Mouse (Mus musculus) C2C12 (cell line): ENCODE data around the gene Smad1. TPM values are rescaled to one million over a fixed set of nuclear protein-coding genes. Genes with fewer than 3 reads are reported as not detected.

Source experiments
- H3K27me3 ChIP-seq: one replicate; pipeline ENCODE4 v1.6.1; 2011; ENCODE audit not compliant: control insufficient read depth, insufficient read depth, insufficient read length
- H3K36me3 ChIP-seq: one replicate; pipeline ENCODE4 v1.6.1; 2011; ENCODE audit not compliant: control insufficient read depth, insufficient read depth
- H3K4me3 ChIP-seq: one replicate; pipeline ENCODE4 v1.5.1; 2011; ENCODE audit warnings: mild to moderate bottlenecking, control low read depth; ENCODE audit not compliant: poor library complexity, insufficient read depth, severe bottlenecking
- H3K79me2 ChIP-seq: one replicate; pipeline ENCODE4 v1.6.1; 2011; ENCODE audit not compliant: control insufficient read depth, insufficient read depth
- H3K79me3 ChIP-seq: one replicate; pipeline ENCODE4 v1.6.1; 2011; ENCODE audit warnings: low read depth, control low read depth
- H3ac ChIP-seq: one replicate; pipeline ENCODE3; 2011; ENCODE audit warnings: low read depth; ENCODE audit not compliant: control insufficient read depth, insufficient read length
- CEBPB ChIP-seq: IDR thresholded peaks from one replicate; pipeline ENCODE4 v1.6.1; 2011; ENCODE audit warnings: low read depth, mild to moderate bottlenecking, control low read depth, moderate library complexity
- CTCF ChIP-seq: IDR thresholded peaks from one replicate; pipeline ENCODE4 v1.5.1; 2011; ENCODE audit not compliant: control insufficient read depth, insufficient read depth, insufficient read length
- FOSL1 ChIP-seq: IDR thresholded peaks from one replicate; pipeline ENCODE4 v1.8.0; 2011; ENCODE audit warnings: mild to moderate bottlenecking, low read length; ENCODE audit not compliant: poor library complexity, insufficient read depth, severe bottlenecking
- MAX ChIP-seq: IDR thresholded peaks from one replicate; pipeline ENCODE4 v1.6.1; 2011; ENCODE audit warnings: mild to moderate bottlenecking, control low read depth
- MYOD1 ChIP-seq: IDR thresholded peaks from one replicate; pipeline ENCODE4 v1.6.1; 2011; ENCODE audit warnings: low read depth; ENCODE audit not compliant: control insufficient read depth, insufficient read length
- MYOG ChIP-seq: IDR thresholded peaks from one replicate; pipeline ENCODE4 v1.6.1; 2011; ENCODE audit not compliant: control insufficient read depth, insufficient read length; ENCODE audit errors: extremely low read depth
- USF1 ChIP-seq: IDR thresholded peaks from one replicate; pipeline ENCODE4 v1.6.1; 2011; ENCODE audit warnings: low read depth, mild to moderate bottlenecking, control low read depth, moderate library complexity
- polyA plus RNA-seq: library from polyadenylated mRNA; unstranded; fragments of >200 nt; fragmentation: generic; extraction: Trizol; gene quantifications from one replicate; pipeline ENCODE4 v1.2.1, GENCODE M21; 2012; ENCODE audit warnings: missing spikeins

Smad1 gene
- polyA plus RNA-seq, 1 experiment: 11.2 TPM

DNA sequence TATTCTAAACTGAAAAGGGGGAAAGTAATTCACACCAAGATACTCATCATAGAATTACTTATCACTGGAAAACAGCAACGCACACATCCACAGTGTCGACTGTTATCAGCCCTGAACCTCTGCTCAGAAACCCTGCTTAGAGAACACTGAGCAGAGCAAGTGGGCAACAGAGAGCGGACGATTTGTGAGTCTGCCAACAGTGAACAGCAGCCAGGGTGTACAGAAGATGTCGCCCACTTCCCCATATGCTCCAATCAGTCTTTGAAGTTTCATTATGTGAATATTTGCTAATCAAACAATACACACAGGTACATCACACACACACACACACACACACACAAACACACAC is 23.6 kb downstream of the Smad1 start:
- H3K79me3 ChIP-seq: peaks cover 28% of the 10 kb centered on the region

DNA sequence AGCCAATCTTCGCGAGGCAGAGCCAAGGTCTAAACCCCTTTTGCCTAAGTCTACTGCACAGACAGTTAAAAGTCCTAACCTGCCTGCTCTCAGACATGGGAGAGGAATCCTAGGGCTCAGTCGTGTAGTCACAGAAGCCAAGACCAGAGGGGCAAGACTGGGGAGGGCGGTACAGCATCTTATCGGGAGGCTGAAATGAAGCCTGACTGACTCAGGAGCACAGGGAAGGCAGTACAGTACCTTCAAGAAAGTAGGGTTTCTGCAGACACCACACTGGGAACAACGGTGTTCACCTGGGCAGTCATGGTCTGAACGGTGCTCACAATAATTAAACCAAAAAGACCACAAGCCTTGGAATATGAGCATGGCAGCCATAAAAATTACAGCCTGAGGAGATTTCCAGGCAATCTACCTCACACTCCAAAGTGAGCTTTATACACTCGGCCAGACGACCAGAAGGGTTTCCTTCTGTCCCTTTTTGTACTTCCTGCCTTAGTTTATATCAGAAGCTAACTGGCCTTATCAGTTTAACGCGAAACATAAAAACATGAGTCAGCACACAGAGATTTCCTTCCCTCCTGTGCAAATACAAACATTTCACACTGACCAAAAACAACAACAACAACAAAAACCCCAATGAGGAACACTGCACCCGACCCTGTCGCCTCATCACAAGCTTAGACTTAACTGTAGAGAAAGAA is 24.1 kb downstream of the Smad1 start:
- H3K79me2 ChIP-seq: peaks cover 73% of the 10 kb centered on the region
- peaks cover 25% of the 10 kb centered on the region for H3K79me3 ChIP-seq
- H3K4me3 ChIP-seq: no peak overlapping the region
- H3K27me3 ChIP-seq: no peaks in the 10 kb centered on the region
- H3ac ChIP-seq: no peak overlapping the region
- peaks cover 24% of the 10 kb centered on the region for H3K36me3 ChIP-seq
- TF ChIP-seq MYOG (no peak), MYOD1 (no peak), CEBPB (no peak), MAX (no peak), CTCF (no peak), USF1 (no peak), FOSL1 (no peak)

More for the DNA sequence above, 23.6 kb downstream of the Smad1 start:
- H3K36me3 ChIP-seq: peaks cover 19% of the 10 kb centered on the region
- H3K79me2 ChIP-seq: peaks cover 78% of the 10 kb centered on the region
- H3K27me3 ChIP-seq: no peaks in the 10 kb centered on the region
- no peak overlapping the region for H3K4me3 ChIP-seq
- TF ChIP-seq USF1: no peak
- no peak for TF ChIP-seq CTCF
- no peak for TF ChIP-seq FOSL1
- TF ChIP-seq MYOG: no peak
- no peak for TF ChIP-seq MAX
- TF ChIP-seq MYOD1: no peak
- TF ChIP-seq CEBPB: no peak
- H3ac ChIP-seq: no peak overlapping the region

DNA sequence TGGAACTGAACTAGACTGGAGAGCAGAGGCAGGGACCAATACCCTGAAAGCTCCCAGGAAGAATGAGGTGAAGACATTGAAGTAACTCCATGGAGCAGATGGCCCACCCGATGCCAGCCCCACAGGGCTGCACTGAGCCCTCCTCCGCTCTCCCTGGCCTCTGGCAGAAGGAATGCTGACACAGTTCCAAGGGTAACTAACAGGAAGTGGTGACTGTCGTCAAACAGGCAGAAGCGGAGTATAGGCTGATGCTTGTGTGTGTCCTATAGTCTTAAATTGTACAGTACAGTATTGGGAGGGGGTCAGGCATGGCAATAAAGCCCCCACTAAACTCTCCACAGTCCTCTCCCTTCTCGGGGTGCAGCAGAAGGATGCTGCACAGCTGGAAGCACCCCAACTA is 24.9 kb downstream of the Smad1 start:
- Histone ChIP-seq H3K4me3 (no peak overlapping the region), H3K79me3 (peaks cover 20% of the 10 kb centered on the region), H3K36me3 (peaks cover 32% of the 10 kb centered on the region), H3K79me2 (peaks cover 65% of the 10 kb centered on the region), H3ac (no peak overlapping the region), H3K27me3 (no peaks in the 10 kb centered on the region)
- TF ChIP-seq FOSL1: no peak
- TF ChIP-seq MYOD1: no peak
- TF ChIP-seq USF1: no peak
- no peak for TF ChIP-seq MAX
- no peak for TF ChIP-seq CEBPB
- no peak for TF ChIP-seq CTCF
- TF ChIP-seq MYOG: no peak

DNA sequence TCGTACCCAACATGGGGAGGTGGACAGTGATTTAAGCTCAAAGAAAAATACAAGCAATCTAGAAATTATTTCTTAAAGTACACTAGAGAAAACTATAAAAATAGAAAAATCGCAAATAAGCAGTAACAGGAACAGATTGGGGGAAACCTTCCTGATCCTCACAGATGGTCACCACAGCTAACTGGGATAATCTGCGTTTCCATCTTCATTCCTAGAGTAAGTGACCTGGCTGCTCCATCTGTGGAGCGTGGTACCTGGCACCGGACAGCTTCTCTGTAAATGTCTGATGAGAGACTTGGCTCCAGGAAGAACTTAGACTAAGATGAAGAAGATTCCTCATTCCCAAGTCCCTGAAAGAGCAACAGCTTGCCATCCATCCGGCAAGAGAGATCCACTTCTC is 25.8 kb downstream of the Smad1 start:
- no peak overlapping the region for H3K4me3 ChIP-seq

DNA sequence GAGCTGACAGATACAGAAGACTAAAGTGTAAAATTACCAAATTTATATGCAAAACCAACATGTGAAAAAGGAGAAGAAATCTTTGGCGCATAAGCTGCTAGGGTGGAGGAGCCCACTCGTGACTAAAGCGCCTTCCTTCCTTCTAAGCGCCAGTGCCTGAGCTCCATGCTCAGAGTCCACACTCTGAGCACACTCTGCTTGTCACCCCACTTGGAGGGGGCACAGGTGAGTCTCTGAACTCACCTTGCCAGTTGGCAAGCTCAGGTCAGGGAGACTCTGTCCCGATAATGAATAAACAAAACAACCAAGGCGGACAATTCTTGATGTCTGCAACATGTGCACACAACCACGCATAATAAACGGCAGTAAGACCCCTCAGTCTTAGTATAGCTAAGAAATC is 26.4 kb downstream of the Smad1 start:
- Histone ChIP-seq H3K36me3 (peaks cover 42% of the 10 kb centered on the region), H3K27me3 (no peaks in the 10 kb centered on the region), H3K4me3 (no peak overlapping the region), H3ac (no peak overlapping the region), H3K79me2 (peaks cover 63% of the 10 kb centered on the region), H3K79me3 (peaks cover 18% of the 10 kb centered on the region)
- TF ChIP-seq CEBPB: no peak
- no peak for TF ChIP-seq MYOD1
- TF ChIP-seq USF1: no peak
- TF ChIP-seq MAX: no peak
- TF ChIP-seq FOSL1: no peak
- TF ChIP-seq CTCF: no peak
- TF ChIP-seq MYOG: no peak

More for the DNA sequence above, 25.8 kb downstream of the Smad1 start:
- peaks cover 36% of the 10 kb centered on the region for H3K36me3 ChIP-seq
- H3K79me2 ChIP-seq: peaks cover 65% of the 10 kb centered on the region
- H3K27me3 ChIP-seq: no peaks in the 10 kb centered on the region
- TF ChIP-seq MYOG (no peak), MYOD1 (no peak), CTCF (no peak)
- no peak overlapping the region for H3ac ChIP-seq
- H3K79me3 ChIP-seq: peaks cover 21% of the 10 kb centered on the region

DNA sequence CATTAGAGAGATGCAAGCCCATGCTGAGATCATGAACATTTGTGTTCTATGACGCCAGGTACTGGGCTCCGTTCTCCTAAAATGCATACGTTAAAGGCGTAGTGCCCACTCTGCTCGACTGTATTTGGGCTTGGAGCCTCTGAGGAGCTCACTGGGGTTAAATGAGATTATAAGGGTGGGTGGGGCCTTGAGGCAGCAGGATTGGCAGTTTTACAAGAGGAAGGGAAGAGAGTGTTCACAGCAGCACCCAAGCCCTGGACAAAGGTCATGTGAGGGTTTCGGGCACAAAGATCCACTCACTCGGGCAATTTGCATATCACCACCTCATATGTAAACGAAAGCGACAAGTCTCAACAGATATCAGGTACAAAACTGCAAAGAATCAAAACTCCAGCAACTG is 26.8 kb downstream of the Smad1 start:
- Histone ChIP-seq H3K79me3 (peaks cover 16% of the 10 kb centered on the region), H3K36me3 (peaks cover 42% of the 10 kb centered on the region), H3K4me3 (no peak overlapping the region), H3K27me3 (no peaks in the 10 kb centered on the region), H3ac (no peak overlapping the region), H3K79me2 (peaks cover 58% of the 10 kb centered on the region)
- no peak for TF ChIP-seq MAX
- TF ChIP-seq FOSL1: no peak
- no peak for TF ChIP-seq MYOG
- no peak for TF ChIP-seq CEBPB
- no peak for TF ChIP-seq CTCF
- TF ChIP-seq MYOD1: no peak
- TF ChIP-seq USF1: no peak
